ENCODE assay signal across 9 mouse cellular contexts in the genomic region with DNA sequence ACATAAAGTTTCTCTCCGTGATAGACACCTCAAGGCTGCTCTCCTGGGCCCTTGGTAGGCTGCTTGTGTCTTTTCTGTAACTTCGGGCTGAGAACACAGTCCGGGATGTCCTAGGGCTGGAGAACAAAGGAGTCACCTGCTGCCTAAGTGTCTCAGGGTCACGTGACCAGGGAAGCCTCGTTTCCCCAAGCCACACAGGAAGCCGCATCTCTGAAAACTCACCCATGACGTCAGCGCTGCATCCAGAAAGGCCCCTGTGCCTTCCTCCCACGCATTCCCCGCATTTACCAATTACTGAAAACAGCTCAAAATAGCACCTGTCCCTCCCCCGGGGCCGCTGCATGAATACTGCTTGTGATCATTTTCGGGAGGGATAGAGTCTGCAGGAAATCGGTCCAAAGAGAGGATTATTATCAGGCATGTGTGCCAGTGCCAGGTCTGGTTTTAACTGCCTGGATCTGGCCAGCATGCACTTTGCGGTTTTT.
DNase-seq lines count a peak whose midpoint lies in the region; ATAC-seq and TF ChIP-seq lines count a peak whose summit lies in the region.
"Had no signal": no experiment of that assay in that cellular context is flagged by ENCODE, and none has a peak within 500 bp of the region (broad histone marks: within the 10 kb centered on the region; RNA-seq: fewer than 3 reads in every experiment).

No protein-coding gene starts in this region.

- no peaks in the 10 kb centered on the region for H3K4me1 ChIP-seq in lung, postnatal 0 days (ENCODE audit: insufficient read depth, low read depth, low read length)
- H3K4me1 ChIP-seq in forebrain, postnatal 0 days (ENCODE audit: insufficient read depth), result peaks cover 9% of the 10 kb centered on the region; the same call in 1 of the 2 replicates
- H3K4me1 ChIP-seq in hindbrain, postnatal 0 days (ENCODE audit: insufficient read depth, low read length), result no peaks in the 10 kb centered on the region
- H3K4me1 ChIP-seq in liver, postnatal 0 days (ENCODE audit: insufficient read depth), result no peaks in the 10 kb centered on the region
- H3K4me1 ChIP-seq in stomach, postnatal 0 days (replicated peaks; ENCODE audit: control insufficient read depth, insufficient read depth), result no peaks in the 10 kb centered on the region

- no peak overlapping the region for H3K4me2 ChIP-seq in lung, postnatal 0 days (replicated peaks; ENCODE audit: low read depth, low read length)
- peak overlapping the region; percentile 26; the same call in 1 of the 2 replicates for H3K4me2 ChIP-seq in forebrain, postnatal 0 days (ENCODE audit: low read depth)
- H3K4me2 ChIP-seq in hindbrain, postnatal 0 days (ENCODE audit: low read depth, low read length), result peak overlapping the region; percentile 26; the same call in 1 of the 2 replicates
- no peak overlapping the region for H3K4me2 ChIP-seq in liver, postnatal 0 days (ENCODE audit: low read depth, low read length)
- no peak overlapping the region for H3K4me2 ChIP-seq in stomach, postnatal 0 days (replicated peaks; ENCODE audit: low read depth)
- H3K4me2 ChIP-seq: limb, embryonic 12.5 days had no signal

- H3K27me3 ChIP-seq in lung, postnatal 0 days (replicated peaks; ENCODE audit: insufficient read depth, low read length), result no peaks in the 10 kb centered on the region
- no peaks in the 10 kb centered on the region for H3K27me3 ChIP-seq in forebrain, postnatal 0 days (ENCODE audit: insufficient read depth, low read length)
- no peaks in the 10 kb centered on the region for H3K27me3 ChIP-seq in hindbrain, postnatal 0 days (ENCODE audit: insufficient read depth, low read length)
- no peaks in the 10 kb centered on the region for H3K27me3 ChIP-seq in liver, postnatal 0 days (ENCODE audit: insufficient read depth, low read length)
- no peaks in the 10 kb centered on the region for H3K27me3 ChIP-seq in stomach, postnatal 0 days (ENCODE audit: control insufficient read depth, insufficient read depth, low read length)

- peak; percentile 28 for DNase-seq in lung, postnatal 0 days (ENCODE audit: low spot score)
- no peak for DNase-seq in lung, postnatal 14 days
- DNase-seq in c-Kit-positive CD71-negative TER-119-negative erythroid progenitor cells, embryonic 14.5 days (ENCODE audit: low read depth), result peak; percentile 8
- DNase-seq in forebrain, postnatal 0 days, result peak; percentile 65
- DNase-seq in hindbrain, postnatal 0 days (ENCODE audit: low spot score), result peak; percentile 66
- peak; percentile 21 for DNase-seq in liver, postnatal 0 days
- peak; percentile 20 for DNase-seq in stomach, postnatal 0 days (ENCODE audit: low spot score)
- no peak for DNase-seq in urinary bladder, postnatal 25 days (ENCODE audit: low spot score)

- WGBS in lung, postnatal 0 days, result 39% methylated on average over 15 of the region's 15 CpGs
- WGBS in forebrain, postnatal 0 days, result 18% methylated on average over 15 of the region's 15 CpGs
- 27% methylated on average over 15 of the region's 15 CpGs for WGBS in hindbrain, postnatal 0 days
- WGBS in liver, postnatal 0 days (ENCODE audit: insufficient replicate concordance), result 23% methylated on average over 15 of the region's 15 CpGs
- 37% methylated on average over 15 of the region's 15 CpGs for WGBS in stomach, postnatal 0 days

- no peak overlapping the region for H3K27ac ChIP-seq in lung, postnatal 0 days (ENCODE audit: low read length)
- no peak overlapping the region for H3K27ac ChIP-seq in forebrain, postnatal 0 days (ENCODE audit: low read depth, low read length)
- no peak overlapping the region for H3K27ac ChIP-seq in hindbrain, postnatal 0 days
- H3K27ac ChIP-seq in liver, postnatal 0 days (ENCODE audit: low read depth), result no peak overlapping the region
- no peak overlapping the region for H3K27ac ChIP-seq in stomach, postnatal 0 days (replicated peaks)
- H3K27ac ChIP-seq: limb, embryonic 12.5 days had no signal

- no peak for TF ChIP-seq CTCF in lung, postnatal 0 days (IDR thresholded peaks at IDR 0.05)
- TF ChIP-seq CTCF in forebrain, postnatal 0 days (IDR thresholded peaks at IDR 0.05; ENCODE audit: low read depth), result no peak
- TF ChIP-seq CTCF in hindbrain, postnatal 0 days (IDR thresholded peaks at IDR 0.05; ENCODE audit: low read depth), result no peak
- no peak for TF ChIP-seq CTCF in liver, postnatal 0 days (IDR thresholded peaks at IDR 0.05; ENCODE audit: low read depth)
- no peak for TF ChIP-seq CTCF in stomach, postnatal 0 days (IDR thresholded peaks at IDR 0.05; ENCODE audit: low read depth)

- H3K36me3 ChIP-seq in lung, postnatal 0 days (ENCODE audit: insufficient read depth, low read length), result no peaks in the 10 kb centered on the region
- no peaks in the 10 kb centered on the region for H3K36me3 ChIP-seq in forebrain, postnatal 0 days (ENCODE audit: insufficient read depth)
- no peaks in the 10 kb centered on the region for H3K36me3 ChIP-seq in hindbrain, postnatal 0 days (ENCODE audit: insufficient read depth, low read length)
- no peaks in the 10 kb centered on the region for H3K36me3 ChIP-seq in liver, postnatal 0 days (replicated peaks; ENCODE audit: insufficient read depth, low read length)
- no peaks in the 10 kb centered on the region for H3K36me3 ChIP-seq in stomach, postnatal 0 days (ENCODE audit: control insufficient read depth, insufficient read depth, low read length)
- H3K36me3 ChIP-seq: limb, embryonic 12.5 days had no signal

- no peak for TF ChIP-seq EP300 in lung, postnatal 0 days (IDR thresholded peaks at IDR 0.05)
- no peak for TF ChIP-seq EP300 in liver, postnatal 0 days (IDR thresholded peaks at IDR 0.05; ENCODE audit: low read depth)
- TF ChIP-seq EP300 in stomach, postnatal 0 days (optimal IDR thresholded peaks at IDR 0.05), result no peak

- no peak overlapping the region for H3K4me3 ChIP-seq in lung, postnatal 0 days (ENCODE audit: low read depth, low read length)
- H3K4me3 ChIP-seq in forebrain, postnatal 0 days (ENCODE audit: low read depth, low read length), result no peak overlapping the region
- H3K4me3 ChIP-seq in hindbrain, postnatal 0 days (ENCODE audit: low read length), result no peak overlapping the region
- H3K4me3 ChIP-seq in liver, postnatal 0 days (ENCODE audit: low read depth, low read length), result no peak overlapping the region
- no peak overlapping the region for H3K4me3 ChIP-seq in stomach, postnatal 0 days (ENCODE audit: low read depth, low read length)
- H3K4me3 ChIP-seq: limb, embryonic 12.5 days had no signal

- H3K9me3 ChIP-seq in lung, postnatal 0 days (ENCODE audit: low read length), result no peaks in the 10 kb centered on the region
- no peaks in the 10 kb centered on the region for H3K9me3 ChIP-seq in forebrain, postnatal 0 days (ENCODE audit: low read length)
- H3K9me3 ChIP-seq in hindbrain, postnatal 0 days (ENCODE audit: low read length), result no peaks in the 10 kb centered on the region
- no peaks in the 10 kb centered on the region for H3K9me3 ChIP-seq in liver, postnatal 0 days (ENCODE audit: low read length)
- no peaks in the 10 kb centered on the region for H3K9me3 ChIP-seq in stomach, postnatal 0 days (ENCODE audit: control insufficient read depth, low read length)
- H3K9me3 ChIP-seq: limb, embryonic 12.5 days had no signal

- H3K9ac ChIP-seq in lung, postnatal 0 days (replicated peaks; ENCODE audit: low read depth), result no peak overlapping the region
- H3K9ac ChIP-seq in forebrain, postnatal 0 days, result peak overlapping the region; percentile 29; the same call in 1 of the 2 replicates
- H3K9ac ChIP-seq in hindbrain, postnatal 0 days (replicated peaks; ENCODE audit: low read length), result no peak overlapping the region
- H3K9ac ChIP-seq in liver, postnatal 0 days (replicated peaks), result no peak overlapping the region
- H3K9ac ChIP-seq in stomach, postnatal 0 days (ENCODE audit: low read length), result no peak overlapping the region
- H3K9ac ChIP-seq: limb, embryonic 12.5 days had no signal

- ATAC-seq in lung, postnatal 0 days, result no peak
- peak; percentile 69 for ATAC-seq in forebrain, postnatal 0 days
- peak; percentile 66 for ATAC-seq in hindbrain, postnatal 0 days
- ATAC-seq in liver, postnatal 0 days, result no peak
- ATAC-seq in stomach, postnatal 0 days (ENCODE audit: low FRiP score, low TSS enrichment), result 0 out of 2 replicates have a peak, but pooled peaks have one; percentile 26

Comparison
In these comparisons a context has a peak if more than half of its experiments do, and no peak if none do; other contexts are left out.
1. DNase-seq: peak in lung, postnatal 0 days (single experiment), c-Kit-positive CD71-negative TER-119-negative erythroid progenitor cells, embryonic 14.5 days (single experiment), forebrain, postnatal 0 days (single experiment), hindbrain, postnatal 0 days (single experiment), liver, postnatal 0 days (single experiment) and stomach, postnatal 0 days (single experiment); none in lung, postnatal 14 days (single experiment) and urinary bladder, postnatal 25 days (single experiment).
2. ATAC-seq: peak in forebrain, postnatal 0 days (single experiment), hindbrain, postnatal 0 days (single experiment) and stomach, postnatal 0 days (single experiment); none in lung, postnatal 0 days (single experiment) and liver, postnatal 0 days (single experiment).
3. H3K4me2 ChIP-seq: peak in forebrain, postnatal 0 days (single experiment) and hindbrain, postnatal 0 days (single experiment); none in lung, postnatal 0 days (single experiment), liver, postnatal 0 days (single experiment) and stomach, postnatal 0 days (single experiment).